Mouse (Mus musculus) CH12.LX (cell line): ENCODE data around the gene Tmem219. TPM values are rescaled to one million over a fixed set of nuclear protein-coding genes. Genes with fewer than 3 reads are reported as not detected.

Source experiments
- DNase-seq: peaks from one replicate; pipeline ENCODE4 v3.0.0-alpha.2; 2013; ENCODE audit errors: extremely low read depth
- H3K27ac ChIP-seq: 2 replicates; pipeline ENCODE4 v1.5.1; 2012; ENCODE audit warnings: low read depth, mild to moderate bottlenecking, control low read depth, moderate library complexity; ENCODE audit not compliant: insufficient read depth
- H3K27me3 ChIP-seq: replicated peaks from 2 replicates; pipeline ENCODE3; 2012; ENCODE audit warnings: inconsistent platforms
- H3K36me3 ChIP-seq, 2 experiments: replicated peaks in 1 of 2; 2 replicates each; pipeline versions ENCODE3 to v1.6.1; 2012; ENCODE audit warnings: inconsistent platforms in 1 of 2, low read length in 1 of 2, mild to moderate bottlenecking in 1 of 2, mixed read lengths in 1 of 2, moderate library complexity in 1 of 2; ENCODE audit not compliant: control insufficient read depth in 1 of 2, insufficient read depth in 1 of 2
- H3K4me1 ChIP-seq, 2 experiments: 2 replicates each; pipeline ENCODE4 v1.6.1; 2012; ENCODE audit warnings: inconsistent platforms in 1 of 2, moderate library complexity in 1 of 2; ENCODE audit not compliant: insufficient read depth in 2 of 2, control insufficient read depth in 1 of 2
- H3K4me2 ChIP-seq: 2 replicates; pipeline ENCODE4 v1.6.1; 2012; ENCODE audit warnings: low read depth, mild to moderate bottlenecking, control low read depth; ENCODE audit not compliant: poor library complexity, insufficient read depth, severe bottlenecking
- H3K4me3 ChIP-seq, 3 experiments: fragments of 150-350 bp in 1 of 3; sonication (generic) in 1 of 3; replicated peaks in 1 of 3; 2 replicates each; pipeline versions ENCODE3 to v1.5.1; 2011 to 2012; ENCODE audit warnings: low read depth in 2 of 3, low read length in 2 of 3, mild to moderate bottlenecking in 2 of 3, moderate library complexity in 2 of 3, control low read depth in 1 of 3, improper control_type of control experiment in 1 of 3, inconsistent platforms in 1 of 3, mixed read lengths in 1 of 3; ENCODE audit not compliant: poor library complexity in 1 of 3
- H3K79me2 ChIP-seq: replicated peaks from 2 replicates; pipeline ENCODE4 v1.6.1; 2012; ENCODE audit warnings: mild to moderate bottlenecking, moderate library complexity; ENCODE audit not compliant: control insufficient read depth, poor library complexity, insufficient read depth, severe bottlenecking; ENCODE audit errors: extremely low read depth
- H3K9ac ChIP-seq: 2 replicates; pipeline ENCODE4 v1.6.1; 2012; ENCODE audit warnings: low read depth, mild to moderate bottlenecking, control low read depth, moderate library complexity; ENCODE audit not compliant: insufficient read depth
- H3K9me3 ChIP-seq: replicated peaks from 2 replicates; pipeline ENCODE3; 2012; ENCODE audit warnings: low read length, inconsistent platforms, mixed read lengths
- BHLHE40 ChIP-seq: IDR thresholded peaks from 2 replicates; pipeline ENCODE4 v1.6.1; 2011; ENCODE audit warnings: mild to moderate bottlenecking, low read depth, low read length, improper control_type of control experiment
- CHD1 ChIP-seq: IDR thresholded peaks from 2 replicates; pipeline ENCODE4 v1.6.1; 2012; ENCODE audit warnings: low read depth, low read length, improper control_type of control experiment, inconsistent platforms
- CHD2 ChIP-seq: IDR thresholded peaks from 2 replicates; pipeline ENCODE4 v1.6.1; 2011; ENCODE audit warnings: low read length, improper control_type of control experiment
- CTCF ChIP-seq, 2 experiments: IDR thresholded peaks in 1 of 2; conservative IDR thresholded peaks in 1 of 2; 2 replicates each; pipeline ENCODE4 v1.5.1; 2011 to 2012; ENCODE audit warnings: low read depth in 2 of 2, low read length in 2 of 2, improper control_type of control experiment in 1 of 2, inconsistent platforms in 1 of 2, mild to moderate bottlenecking in 1 of 2, moderate library complexity in 1 of 2
- E2F4 ChIP-seq: IDR thresholded peaks from 2 replicates; pipeline ENCODE4 v1.6.1; 2011; ENCODE audit warnings: low read depth, low read length, improper control_type of control experiment; ENCODE audit not compliant: insufficient replicate concordance
- ELF1 ChIP-seq: IDR thresholded peaks from 2 replicates; pipeline ENCODE4 v1.6.1; 2014; ENCODE audit warnings: low read depth, mild to moderate bottlenecking, inconsistent platforms, low read length, improper control_type of control experiment
- ETS1 ChIP-seq: conservative IDR thresholded peaks from 2 replicates; pipeline ENCODE4 v1.6.1; 2012; ENCODE audit warnings: low read depth, mild to moderate bottlenecking, inconsistent platforms, low read length, improper control_type of control experiment, moderate library complexity
- GABPA ChIP-seq: IDR thresholded peaks from 2 replicates; pipeline ENCODE4 v1.6.1; 2012; ENCODE audit warnings: low read depth, low read length, improper control_type of control experiment, inconsistent platforms; ENCODE audit not compliant: insufficient replicate concordance
- HCFC1 ChIP-seq: IDR thresholded peaks from 2 replicates; pipeline ENCODE4 v1.6.1; 2012; ENCODE audit warnings: low read depth, mild to moderate bottlenecking, inconsistent platforms, low read length, improper control_type of control experiment
- IRF4 ChIP-seq: IDR thresholded peaks from 2 replicates; pipeline ENCODE4 v1.6.1; 2014; ENCODE audit warnings: low read depth, mild to moderate bottlenecking, inconsistent platforms, low read length, improper control_type of control experiment
- KAT2A ChIP-seq: IDR thresholded peaks from 2 replicates; pipeline ENCODE4 v1.6.1; 2012; ENCODE audit warnings: low read length, improper control_type of control experiment, inconsistent platforms; ENCODE audit not compliant: insufficient replicate concordance
- MAFK ChIP-seq: IDR thresholded peaks from 2 replicates; pipeline ENCODE4 v1.6.1; 2011; ENCODE audit warnings: low read length, improper control_type of control experiment; ENCODE audit not compliant: insufficient replicate concordance
- MAX ChIP-seq: IDR thresholded peaks from 2 replicates; pipeline ENCODE4 v1.6.1; 2011; ENCODE audit warnings: low read length, improper control_type of control experiment
- MEF2A ChIP-seq: IDR thresholded peaks from 2 replicates; pipeline ENCODE4 v1.6.1; 2014; ENCODE audit warnings: low read depth, mild to moderate bottlenecking, inconsistent platforms, low read length, improper control_type of control experiment, borderline replicate concordance
- MXI1 ChIP-seq: IDR thresholded peaks from 2 replicates; pipeline ENCODE4 v1.6.1; 2011; ENCODE audit warnings: mild to moderate bottlenecking, low read depth, low read length, improper control_type of control experiment
- NELFE ChIP-seq: IDR thresholded peaks from 2 replicates; pipeline ENCODE4 v1.6.1; 2011; ENCODE audit warnings: low read depth, low read length, improper control_type of control experiment
- PAX5 ChIP-seq: IDR thresholded peaks from 2 replicates; pipeline ENCODE4 v1.6.1; 2012; ENCODE audit warnings: low read length, inconsistent platforms, mixed read lengths
- POLR2A ChIP-seq: IDR thresholded peaks from 2 replicates; pipeline ENCODE4 v1.6.1; 2011; ENCODE audit warnings: low read depth, mild to moderate bottlenecking, improper control_type of control experiment, low read length
- POLR2AphosphoS2 ChIP-seq: IDR thresholded peaks from 2 replicates; pipeline ENCODE4 v1.6.1; 2011; ENCODE audit warnings: low read depth, low read length, improper control_type of control experiment
- RAD21 ChIP-seq: IDR thresholded peaks from 2 replicates; pipeline ENCODE4 v1.6.1; 2011; ENCODE audit warnings: low read depth, mild to moderate bottlenecking, low read length, improper control_type of control experiment, moderate library complexity
- RCOR1 ChIP-seq: conservative IDR thresholded peaks from 2 replicates; pipeline ENCODE4 v1.6.1; 2012; ENCODE audit warnings: low read depth, mild to moderate bottlenecking, inconsistent platforms, low read length, improper control_type of control experiment
- SIN3A ChIP-seq: IDR thresholded peaks from 2 replicates; pipeline ENCODE4 v1.6.1; 2012; ENCODE audit warnings: low read length, improper control_type of control experiment, inconsistent platforms
- SMC3 ChIP-seq: IDR thresholded peaks from 2 replicates; pipeline ENCODE4 v1.6.1; 2011; ENCODE audit warnings: low read depth, low read length, improper control_type of control experiment
- TBP ChIP-seq: conservative IDR thresholded peaks from 2 replicates; pipeline ENCODE4 v1.6.1; 2011; ENCODE audit warnings: low read depth, low read length, improper control_type of control experiment
- TCF12 ChIP-seq: IDR thresholded peaks from 2 replicates; pipeline ENCODE4 v1.6.1; 2014; ENCODE audit warnings: low read depth, mild to moderate bottlenecking, inconsistent platforms, low read length, improper control_type of control experiment
- USF1 ChIP-seq: IDR thresholded peaks from 2 replicates; pipeline ENCODE4 v1.6.1; 2014; ENCODE audit warnings: low read depth, mild to moderate bottlenecking, inconsistent platforms, low read length, improper control_type of control experiment
- ZC3H11A ChIP-seq: IDR thresholded peaks from 2 replicates; pipeline ENCODE4 v1.6.1; 2012; ENCODE audit warnings: low read depth, mild to moderate bottlenecking, inconsistent platforms, low read length, improper control_type of control experiment
- ZKSCAN1 ChIP-seq: IDR thresholded peaks from 2 replicates; pipeline ENCODE4 v1.6.1; 2012; ENCODE audit warnings: low read depth, inconsistent platforms, low read length, improper control_type of control experiment, borderline replicate concordance
- ZNF384 ChIP-seq: IDR thresholded peaks from 2 replicates; pipeline ENCODE4 v1.6.1; 2012; ENCODE audit warnings: low read depth, low read length, improper control_type of control experiment, inconsistent platforms
- dilution Hi-C: fragments of 300-500 bp; cut with MboI; formaldehyde crosslinking; loops from 2 replicates; pipeline ENCODE4 v1.14.3; 2020; ENCODE audit warnings: low sequenced_read_pairs; ENCODE audit not compliant: extremely low pct_unique_long_range_greater_than_20kb, extremely low pct_ligation_motif_present
- in situ Hi-C: fragments of 300-500 bp; cut with MboI; formaldehyde crosslinking; loops from 3 replicates; pipeline ENCODE4 v1.14.3; 2019; ENCODE audit warnings: low sequenced_read_pairs, low pct_ligation_motif_present, low pct_unique_long_range_greater_than_20kb, mixed read lengths
- polyA plus RNA-seq: library from polyadenylated mRNA; unstranded; fragments of >175 nt; gene quantifications from 2 replicates; pipeline ENCODE4 v1.2.1, GENCODE M21; 2012; ENCODE audit warnings: low read depth; ENCODE audit not compliant: insufficient read length
- total RNA-seq, 2 experiments: library from RNA; depleted of rRNA; stranded (reverse); fragments of 300-350 nt in 1 of 2; fragments of >200 nt in 1 of 2; gene quantifications; 2 replicates each; pipeline ENCODE4 v1.2.3; 2012 to 2014

The Tmem219 gene
- total and polyA plus RNA-seq, 3 experiments = 33.4 to 43.2 (median 37.4) TPM

GRCm38 (mm10) chr7:126965568-126965967, 42.9 kb upstream of the Tmem219 start:
- no peak for DNase-seq
- H3K79me2 ChIP-seq = no peaks in the 10 kb centered on the region
- no peaks in the 10 kb centered on the region for H3K27me3 ChIP-seq
- no peak overlapping the region for H3K4me3 ChIP-seq
- TF ChIP-seq MAX = no peak
- no peak for TF ChIP-seq BHLHE40
- TF ChIP-seq IRF4 = no peak
- TF ChIP-seq ZKSCAN1 = no peak
- no peak for TF ChIP-seq E2F4
- no peak for TF ChIP-seq CHD2
- TF ChIP-seq ZC3H11A = no peak
- no peak for TF ChIP-seq CTCF (conservative IDR thresholded peaks at IDR 0.05 in 1 of 2, IDR thresholded peaks at IDR 0.05 in 1 of 2; ENCODE audit: low read depth in 2 of 2, low read length in 2 of 2)
- TF ChIP-seq CHD1 = no peak
- no peak for TF ChIP-seq HCFC1
- no peak for TF ChIP-seq MXI1
- TF ChIP-seq KAT2A = no peak
- TF ChIP-seq POLR2A = no peak
- no peak overlapping the region for H3K27ac ChIP-seq
- H3K9me3 ChIP-seq = no peaks in the 10 kb centered on the region
- dilution Hi-C loops = no loop called here
- in situ Hi-C loops = loop anchor here (10.0 kb wide), 1 partner anchor 261 kb away; the partner anchor contains the start of gene Coro1a
- peaks cover 47 to 83% of the 10 kb centered on the region in 2 experiments for H3K36me3 ChIP-seq
- no peak overlapping the region for H3K4me2 ChIP-seq
- H3K9ac ChIP-seq = no peak overlapping the region
- H3K4me1 ChIP-seq = peaks cover 14 to 35% of the 10 kb centered on the region in 2 experiments

- peak overlapping the region; percentile 56 for H3K27ac ChIP-seq
- H3K4me1 ChIP-seq = peaks cover 17 to 53% of the 10 kb centered on the region in 2 experiments
- H3K4me2 ChIP-seq = no peak overlapping the region
- peak; percentile 89 for DNase-seq
- no peaks in the 10 kb centered on the region for H3K9me3 ChIP-seq
- dilution Hi-C loops (no loop called here), in situ Hi-C loops (loop anchor here (5.0 to 10.0 kb wide), 2 partner anchors 54 to 259 kb away; partner anchors contain the start of genes Coro1a, Pagr1a and Pagr1b)
- H3K36me3 ChIP-seq = peaks cover 52 to 83% of the 10 kb centered on the region in 2 experiments
- no peaks in the 10 kb centered on the region for H3K27me3 ChIP-seq
- no peak overlapping the region for H3K9ac ChIP-seq
- no peaks in the 10 kb centered on the region for H3K79me2 ChIP-seq
- no peak overlapping the region for H3K4me3 ChIP-seq
- peak; percentile 96 for TF ChIP-seq IRF4
- peak; percentile 93 for TF ChIP-seq ZNF384
- no peak for TF ChIP-seq ZKSCAN1
- TF ChIP-seq CTCF (conservative IDR thresholded peaks at IDR 0.05 in 1 of 2, IDR thresholded peaks at IDR 0.05 in 1 of 2; ENCODE audit: low read depth in 2 of 2, low read length in 2 of 2) = peak in 1 of 2 experiments; percentile 72; a peak in 2 of 4 replicates
- no peak for TF ChIP-seq RCOR1
- peak; percentile 37; the same call in 1 of the 2 replicates for TF ChIP-seq MXI1
- TF ChIP-seq CHD1 = peak; percentile 24; the same call in 1 of the 2 replicates
- TF ChIP-seq NELFE = 0 out of 2 replicates have a peak, but pooled peaks have one; percentile 10
- TF ChIP-seq HCFC1 = peak; percentile 20; the same call in 1 of the 2 replicates
- no peak for TF ChIP-seq GABPA
- peak; percentile 43; the same call in 1 of the 2 replicates for TF ChIP-seq BHLHE40
- TF ChIP-seq TCF12 = peak; percentile 69
- no peak for TF ChIP-seq ZC3H11A
- no peak for TF ChIP-seq POLR2AphosphoS2
- peak; percentile 34; the same call in 1 of the 2 replicates for TF ChIP-seq SIN3A
- no peak for TF ChIP-seq E2F4
- TF ChIP-seq MAFK = no peak
- TF ChIP-seq USF1 = no peak
- TF ChIP-seq POLR2A = no peak
- TF ChIP-seq RAD21 = peak; percentile 63
- TF ChIP-seq SMC3 = peak; percentile 70
- no peak for TF ChIP-seq ETS1
- TF ChIP-seq TBP = 0 out of 2 replicates have a peak, but pooled peaks have one; percentile 12
- no peak for TF ChIP-seq PAX5
- 0 out of 2 replicates have a peak, but pooled peaks have one; percentile 13 for TF ChIP-seq MEF2A
- no peak for TF ChIP-seq ELF1
Measured at GRCm38 (mm10) chr7:126963548-126964286, 41.0 kb upstream of the Tmem219 start.
